In genomic region chr4:141790524-141790990, GRCm38 (mm10) we compare ENCODE assay signal across 8 mouse cellular contexts. TPM values are rescaled to one million over a fixed set of nuclear protein-coding genes. Genes with fewer than 3 reads are reported as not detected.
A peak's percentile ranks its signal among the peaks of the same experiment; 100 is the strongest.
DNase-seq lines count a peak whose midpoint lies in the region; ATAC-seq and TF ChIP-seq lines count a peak whose summit lies in the region.

Dnajc16 (minus strand) TSS chr4:141790931.

- DNase-seq in ZHBTc4 (ENCODE audit: low read depth, low spot score) = peak; percentile 100
- peak; percentile 98 for DNase-seq in gastrocnemius, adult 2 months
- peak; percentile 100 for DNase-seq in hindbrain, postnatal 0 days (ENCODE audit: low spot score)
- peak; percentile 96 to 97 for DNase-seq in left cerebral cortex, adult 2 months (ENCODE audit: extremely low spot score in 1 of 2, low spot score in 2 of 2)
- DNase-seq in right cerebral cortex, adult 2 months (ENCODE audit: low spot score in 2 of 2) = peak; percentile 97 to 99
- peak; percentile 97 for DNase-seq in urinary bladder, postnatal 14 days (ENCODE audit: low spot score)

- H3K27ac ChIP-seq in gastrocnemius, adult 2 months = peak within 1 kb of the TSS; percentile 94
- peak within 1 kb of the TSS; percentile 88 for H3K27ac ChIP-seq in hindbrain, postnatal 0 days
- H3K27ac ChIP-seq in left cerebral cortex, adult 2 months = peak within 1 kb of the TSS; percentile 95

- no peak for TF ChIP-seq CTCF in gastrocnemius, adult 2 months (IDR thresholded peaks at IDR 0.05)
- TF ChIP-seq CTCF in hindbrain, postnatal 0 days (IDR thresholded peaks at IDR 0.05; ENCODE audit: low read depth) = peak; percentile 37
- TF ChIP-seq CTCF in left cerebral cortex, adult 2 months (IDR thresholded peaks at IDR 0.05) = no peak; the same call in 1 of the 2 replicates

- peaks cover 3% of the 10 kb centered on the region; the same call in 1 of the 2 replicates for H3K36me3 ChIP-seq in hindbrain, postnatal 0 days (ENCODE audit: insufficient read depth, low read length)

- intact Hi-C loops in gastrocnemius, adult 2 months (cut with DNase I) = loop anchor here (5.0 kb wide), 1 partner anchor 68 kb away; the partner anchor contains the start of gene Ddi2
- intact Hi-C loops in left cerebral cortex, adult 2 months (cut with DNase I) = no loop called here

- peak within 1 kb of the TSS; percentile 99 for H3K4me3 ChIP-seq in gastrocnemius, adult 2 months
- H3K4me3 ChIP-seq in hindbrain, postnatal 0 days (ENCODE audit: low read length) = peak within 1 kb of the TSS; percentile 98
- peak within 1 kb of the TSS; percentile 87 for H3K4me3 ChIP-seq in left cerebral cortex, adult 2 months

- ATAC-seq in common myeloid progenitor, adult 5-6 weeks (replicated peaks; ENCODE audit: low read depth, poor library complexity, severe bottlenecking) = peak; percentile 73
- peak; percentile 91 for ATAC-seq in hindbrain, postnatal 0 days
- ATAC-seq in megakaryocyte, adult 5-6 weeks (ENCODE audit: poor library complexity, severe bottlenecking) = peak; percentile 75

- H3K4me1 ChIP-seq in hindbrain, postnatal 0 days (ENCODE audit: insufficient read depth, low read length) = peaks cover 11% of the 10 kb centered on the region

- H3K4me2 ChIP-seq in hindbrain, postnatal 0 days (ENCODE audit: low read depth, low read length) = peak within 1 kb of the TSS; percentile 93

- peak within 1 kb of the TSS; percentile 97 for H3K9ac ChIP-seq in hindbrain, postnatal 0 days (replicated peaks; ENCODE audit: low read length)

- H3K9me3 ChIP-seq in hindbrain, postnatal 0 days (ENCODE audit: low read length) = no peaks in the 10 kb centered on the region

- WGBS in hindbrain, postnatal 0 days = under 1% methylated on average over 41 of the region's 42 CpGs

- no peaks in the 10 kb centered on the region for H3K27me3 ChIP-seq in hindbrain, postnatal 0 days (ENCODE audit: insufficient read depth, low read length)

RNA-seq across cellular contexts. Expression of gene Dnajc16, which starts in this region (rescaled TPM):
- total RNA-seq in common myeloid progenitor, adult 5-6 weeks (2017) = 4.9 and 9.0 TPM in 2 replicates
- 10 to 100 TPM; 12.6 to 12.9 TPM for total RNA-seq in gastrocnemius, adult 2 months (2021)
- 17.5 and 21.0 TPM in 2 replicates for total RNA-seq in hindbrain, postnatal 0 days (2014; rRNA removed)
- 6.1 and 6.8 TPM in 2 replicates for polyA plus RNA-seq in hindbrain, postnatal 0 days (2015; fragmentation: Nextera tagmentation; extraction: Ambion mirVana)
- 10 to 100 TPM; 43.4 to 43.7 TPM for total RNA-seq in left cerebral cortex, adult 2 months (2021)
- total RNA-seq in megakaryocyte, adult 5-6 weeks (2015) = 4.2 and 5.0 TPM in 2 replicates
- 5.6 and 6.1 TPM in 2 replicates for total RNA-seq in megakaryocyte, adult 5-6 weeks (2017)

Comparison
In these comparisons a context has a peak if more than half of its experiments do, and no peak if none do; other contexts are left out.
1. Peak in every context shown above with its lines: DNase-seq, ATAC-seq, H3K4me3 ChIP-seq and H3K27ac ChIP-seq.